Mouse (Mus musculus) hindlimb bud, embryonic 11.5 days (tissue): Measurements from ENCODE around the gene 1700025F22Rik.
"Not testable (repeated sequence)": the region's sequence is repeated elsewhere in the genome, so short reads cannot be mapped to it uniquely, and the experiment has no call there.

Experiments used
- DNase-seq: peaks from one replicate; pipeline ENCODE4 v3.0.0-alpha.2; 2012; ENCODE audit warnings: low read depth, low spot score; ENCODE audit errors: extremely low spot score

Gene 1700025F22Rik

DNA sequence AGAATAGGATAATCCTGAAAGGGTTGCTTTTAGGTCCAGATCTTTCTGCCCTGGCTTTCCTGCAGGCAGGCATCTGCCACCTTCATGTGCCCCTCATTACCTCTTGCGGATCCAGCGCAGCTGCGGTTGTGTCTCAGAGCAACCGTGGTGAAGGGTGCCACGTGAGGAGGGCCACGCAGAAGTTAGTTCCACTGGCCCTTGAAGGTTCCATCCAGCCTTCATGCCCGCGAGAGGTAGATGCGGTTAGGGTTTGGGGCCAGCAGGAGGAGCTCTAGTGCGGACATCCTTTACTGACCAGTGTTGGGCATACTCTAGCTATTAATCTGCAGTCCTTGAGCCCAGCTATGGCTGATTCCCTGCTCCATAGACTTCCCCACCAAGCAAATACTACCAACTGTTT, at the start of gene 1700025F22Rik:
Gene 1700025F22Rik (minus strand): TSS at position 149 of the 400 bp plus-strand sequence.
- no peak for DNase-seq

DNA sequence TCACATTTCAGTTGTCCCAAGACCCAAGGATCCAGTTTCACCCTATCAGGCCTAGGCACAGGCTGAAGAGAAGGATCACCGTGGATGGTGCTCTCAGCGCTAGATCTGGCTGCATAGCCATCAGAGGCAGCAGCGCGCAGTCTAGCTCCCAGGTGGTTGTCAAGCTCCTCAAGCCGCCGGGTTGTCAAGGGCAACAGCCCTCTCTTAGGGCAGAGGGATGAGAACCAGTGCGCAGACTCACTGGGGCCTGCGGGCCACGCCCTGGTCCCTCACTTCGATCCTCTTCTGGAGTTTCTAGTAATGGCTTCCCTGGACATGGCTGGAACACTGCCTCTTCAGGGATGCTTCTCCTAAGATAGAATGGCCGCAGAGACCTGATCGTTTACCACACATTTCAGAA, 31.4 kb upstream of the 1700025F22Rik start, which contains the start of gene Ms4a13:
Gene Ms4a13 (minus strand): TSS at position 192 of the 400 bp plus-strand sequence.
- DNase-seq, result no peak

DNA sequence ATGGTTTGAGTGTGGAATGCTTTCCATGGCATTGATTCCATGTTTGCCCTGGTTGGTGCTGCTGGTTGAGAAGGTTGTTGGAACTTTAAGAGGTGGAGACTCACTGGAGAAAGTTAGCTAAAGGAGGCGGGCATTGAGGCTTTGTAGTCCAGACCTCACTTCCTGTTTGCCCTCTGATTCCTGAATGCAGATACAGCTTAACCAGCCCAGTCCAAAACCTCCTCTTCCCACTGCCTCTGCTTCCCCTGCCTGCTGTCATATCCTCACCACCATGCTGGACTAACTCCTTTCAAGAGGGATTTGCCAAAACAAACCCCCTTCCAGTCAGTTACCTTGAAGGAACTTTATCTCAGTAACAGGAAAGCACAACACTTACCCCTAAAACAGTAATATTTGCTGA, 27.4 kb upstream of the 1700025F22Rik start:
- no peak for DNase-seq

DNA sequence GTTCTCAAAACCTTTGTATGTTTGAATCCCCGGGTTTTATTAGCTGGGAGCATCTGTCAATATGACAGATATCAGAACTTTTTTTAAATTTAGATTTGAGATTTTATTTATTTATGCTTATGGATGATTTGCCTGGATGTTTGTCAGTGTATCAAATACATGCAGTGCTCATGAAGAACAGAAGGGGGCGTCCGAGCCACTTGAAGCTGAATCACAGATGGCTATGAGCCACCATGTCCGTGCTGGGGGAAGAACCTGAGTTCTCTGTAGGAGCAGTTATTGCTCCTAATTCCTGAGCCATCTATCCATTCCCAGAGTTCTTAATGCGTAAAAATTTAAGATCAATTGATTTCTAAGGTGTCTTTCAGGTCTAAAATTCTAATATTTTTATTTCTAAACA, 19.0 kb upstream of the 1700025F22Rik start:
- no peak for DNase-seq

DNA sequence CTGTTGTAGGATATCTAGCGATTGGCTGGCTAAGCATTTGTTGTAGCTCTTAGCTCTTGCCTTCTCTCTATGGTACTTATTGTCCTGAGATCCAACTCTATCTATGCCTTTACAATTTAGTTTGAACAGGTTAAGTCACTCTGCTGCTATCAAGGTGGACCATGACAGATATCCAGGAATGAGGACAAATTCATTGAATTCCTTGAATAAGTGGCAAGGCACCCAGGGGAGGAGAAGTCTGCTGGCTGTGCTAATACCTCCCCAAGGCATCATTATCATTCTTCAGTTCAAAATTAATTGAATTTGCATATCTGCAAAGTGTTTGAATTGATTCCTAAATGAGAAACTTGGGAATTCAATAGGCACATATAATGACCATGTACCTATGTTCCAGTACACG, 12.3 kb upstream of the 1700025F22Rik start:
- no peak for DNase-seq

DNA sequence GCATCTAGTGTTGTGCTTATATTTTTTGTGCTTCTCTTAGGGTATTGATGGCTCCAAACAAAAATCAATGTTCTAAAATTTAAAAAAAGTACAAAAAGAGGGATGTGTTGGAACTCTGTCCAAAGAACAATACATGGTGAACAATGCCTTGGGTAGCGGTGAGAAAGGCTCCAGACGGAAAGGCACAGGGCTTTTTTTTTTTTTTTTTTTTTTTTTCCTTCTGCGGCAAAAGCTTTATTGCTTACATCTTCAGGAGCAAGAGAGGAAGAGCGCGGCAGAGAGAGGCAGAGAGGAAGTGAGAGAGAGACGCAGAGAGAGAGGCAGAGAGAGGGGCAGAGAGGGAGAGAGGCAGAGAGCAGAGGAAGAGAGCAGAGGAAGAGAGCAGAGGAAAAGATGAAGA, 7.2 kb downstream of the 1700025F22Rik start:
- DNase-seq, result not testable (repeated sequence)

DNA sequence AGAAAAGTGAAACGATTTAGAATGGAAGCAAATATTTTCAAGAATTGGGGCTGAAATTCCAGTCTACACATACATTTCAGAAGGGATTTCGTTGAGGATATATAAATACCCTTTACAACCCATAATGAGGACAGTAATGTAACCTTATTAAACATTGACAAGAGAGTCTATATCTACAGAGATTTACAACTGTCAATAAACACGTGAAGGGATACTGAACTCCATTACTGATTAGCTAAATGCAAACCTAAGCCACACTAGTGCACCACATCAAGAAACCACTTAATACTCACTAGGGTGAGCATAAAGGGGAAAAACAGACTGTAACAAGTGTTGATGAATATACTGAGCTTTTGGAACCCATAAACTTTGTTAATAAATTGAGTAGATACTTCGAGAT, 29.8 kb downstream of the 1700025F22Rik start:
- no peak for DNase-seq

DNA sequence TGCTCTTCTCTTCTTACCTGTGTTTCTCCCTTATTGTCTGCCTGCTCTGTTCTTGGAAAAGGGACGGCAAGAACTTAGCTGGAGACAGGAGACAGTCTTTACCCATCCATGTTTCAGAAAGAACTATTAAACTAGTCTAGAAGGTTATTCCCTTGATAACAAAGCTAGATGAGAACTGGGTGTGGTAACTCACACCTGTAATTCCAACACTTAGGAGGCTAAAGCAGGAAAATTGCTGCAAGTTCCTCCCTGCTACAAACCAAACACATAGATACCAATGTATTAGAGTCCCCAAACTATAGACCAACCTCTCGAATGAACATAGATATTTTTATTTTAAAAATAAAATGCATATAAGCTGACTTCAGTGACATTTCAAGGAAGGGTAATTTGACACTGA, 30.3 kb downstream of the 1700025F22Rik start:
- DNase-seq, result no peak

DNA sequence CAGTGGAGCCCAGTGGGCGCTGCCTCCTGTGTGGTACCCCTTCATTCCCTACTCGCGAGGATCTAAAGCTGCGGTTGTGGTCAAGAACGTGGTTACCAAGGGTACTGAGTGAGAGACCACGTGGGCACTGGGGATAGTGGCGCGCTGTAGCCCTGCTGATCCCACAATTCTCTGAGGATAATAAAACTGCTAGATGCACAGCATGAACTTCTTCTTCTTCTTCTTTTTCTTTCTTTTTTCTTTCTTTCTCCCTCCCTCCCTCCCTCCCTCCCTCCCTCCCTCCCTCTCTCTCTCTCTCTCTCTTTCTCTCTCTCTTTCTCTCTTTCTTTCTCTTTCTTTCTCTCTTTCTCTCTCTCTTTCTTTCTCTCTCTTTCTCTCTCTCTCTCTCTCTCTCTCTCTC, 34.3 kb downstream of the 1700025F22Rik start, which contains the start of gene 1700017D01Rik:
Gene 1700017D01Rik (minus strand): TSS at position 101 of the 400 bp plus-strand sequence.
- DNase-seq, result not testable (repeated sequence)

DNA sequence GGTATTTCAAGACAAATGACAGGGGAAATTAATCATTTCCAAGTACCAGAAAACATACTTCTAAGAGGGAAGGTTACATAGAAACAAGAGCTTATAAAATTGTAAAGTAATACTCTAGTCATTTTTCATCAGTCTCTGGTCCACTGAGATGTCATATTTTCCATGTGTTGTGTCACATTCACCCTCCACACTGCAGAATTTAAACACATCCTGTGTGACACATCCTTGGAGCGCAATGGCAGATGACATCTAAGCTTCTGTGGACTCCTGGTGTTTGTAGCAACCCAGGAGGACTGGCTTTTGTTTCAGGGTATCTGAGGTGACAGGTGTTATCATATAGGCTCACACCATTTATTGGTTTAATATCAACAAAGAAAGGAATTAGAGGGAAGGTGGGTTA, 35.4 kb downstream of the 1700025F22Rik start:
- DNase-seq, result no peak

DNA sequence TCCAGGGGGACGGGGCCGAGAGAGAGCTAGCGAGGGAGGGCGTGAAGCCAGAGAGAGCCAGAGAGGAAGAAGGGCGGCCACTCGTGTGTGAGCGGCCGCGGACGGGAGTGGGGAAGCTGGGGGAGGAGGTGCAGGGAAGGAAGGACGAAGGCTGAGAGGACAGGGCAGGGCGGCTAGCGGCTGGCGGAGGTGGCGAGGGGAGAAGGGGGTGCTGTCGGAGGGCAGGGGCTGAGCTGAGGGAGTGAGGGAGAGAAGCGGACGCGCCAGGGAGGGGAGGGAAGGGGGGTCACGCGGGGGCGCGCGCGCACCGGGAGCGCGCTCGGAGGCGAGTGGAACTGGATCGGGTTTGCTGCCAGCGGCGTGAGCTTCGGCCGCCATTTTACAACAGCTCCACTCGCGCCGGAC, 44.1 kb downstream of the 1700025F22Rik start:
- not testable (repeated sequence) for DNase-seq

DNA sequence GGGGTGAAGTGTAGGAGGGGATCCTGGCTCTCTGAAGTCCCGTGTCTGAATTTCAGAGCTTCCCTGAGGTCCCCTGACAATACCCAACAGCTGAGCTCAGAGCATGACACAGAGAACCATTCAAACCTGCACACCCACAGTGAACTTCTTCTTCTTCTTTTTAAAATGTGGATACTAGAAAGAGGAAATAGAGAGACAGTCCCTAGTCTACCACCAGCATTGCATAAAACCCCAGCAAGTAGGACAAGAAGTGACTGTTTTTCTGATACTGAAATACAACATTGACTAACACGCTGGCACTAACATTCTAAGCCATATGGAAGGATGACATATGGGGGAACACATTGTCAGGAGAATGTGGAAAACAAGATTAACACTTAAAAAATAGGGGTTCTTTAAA, 45.8 kb downstream of the 1700025F22Rik start:
- DNase-seq, result no peak

DNA sequence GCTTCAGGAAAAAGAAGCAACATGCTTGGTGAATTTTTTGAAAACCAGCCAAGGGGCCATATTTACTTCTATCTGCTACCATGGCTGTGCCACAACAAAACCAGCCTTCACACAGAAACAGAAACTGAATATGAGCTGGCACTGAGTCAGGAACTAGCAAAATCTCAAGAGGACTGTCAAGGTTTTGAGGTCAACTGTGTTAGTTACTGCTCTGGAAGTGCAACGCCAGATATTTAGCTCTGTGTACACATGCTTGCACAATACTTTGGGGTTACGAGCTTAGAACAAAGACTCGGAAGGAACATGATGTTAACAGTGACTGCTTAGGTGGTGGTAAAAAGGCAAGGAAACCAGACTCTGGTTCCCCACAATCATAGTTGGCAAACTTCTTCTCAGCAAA, 57.4 kb downstream of the 1700025F22Rik start:
- no peak for DNase-seq

DNA sequence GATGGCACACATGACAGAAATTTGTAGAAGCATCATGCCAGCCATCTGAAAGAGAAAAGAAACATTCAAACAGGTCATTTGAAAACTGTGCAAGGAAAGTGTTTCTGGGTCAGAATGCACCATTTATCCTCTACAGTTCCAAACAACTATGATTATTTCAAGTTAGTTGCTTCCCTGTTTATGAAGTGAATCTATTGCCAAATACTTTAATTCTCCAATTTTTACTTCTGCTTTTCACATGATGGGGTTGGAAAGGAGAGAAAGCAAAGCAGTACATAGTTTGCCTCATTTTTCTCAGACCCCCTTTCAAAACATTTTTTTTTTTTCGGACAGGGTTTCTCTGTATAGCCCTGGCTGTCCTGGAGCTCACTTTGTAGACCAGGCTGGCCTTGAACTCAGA, 63.2 kb downstream of the 1700025F22Rik start:
- no peak for DNase-seq

DNA sequence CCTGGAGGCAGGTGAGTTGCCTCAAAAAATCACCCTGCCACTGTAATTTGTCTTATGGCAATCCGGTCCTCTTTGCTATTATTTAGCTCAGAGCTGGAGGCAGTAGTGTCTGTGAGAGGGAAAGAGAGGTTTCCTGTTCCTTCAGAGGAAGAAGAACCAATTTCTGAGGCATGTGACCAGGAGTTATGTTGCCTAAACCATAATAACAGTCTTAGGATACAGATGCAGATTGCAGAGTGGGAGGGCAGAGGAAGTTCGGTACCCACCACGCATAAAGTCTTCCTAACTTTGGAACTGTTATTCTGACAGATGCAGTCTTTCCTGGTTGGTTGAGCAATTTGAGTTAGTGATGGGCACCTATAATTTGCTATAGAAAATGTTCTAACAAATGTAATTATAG, 66.7 kb downstream of the 1700025F22Rik start:
- no peak for DNase-seq

DNA sequence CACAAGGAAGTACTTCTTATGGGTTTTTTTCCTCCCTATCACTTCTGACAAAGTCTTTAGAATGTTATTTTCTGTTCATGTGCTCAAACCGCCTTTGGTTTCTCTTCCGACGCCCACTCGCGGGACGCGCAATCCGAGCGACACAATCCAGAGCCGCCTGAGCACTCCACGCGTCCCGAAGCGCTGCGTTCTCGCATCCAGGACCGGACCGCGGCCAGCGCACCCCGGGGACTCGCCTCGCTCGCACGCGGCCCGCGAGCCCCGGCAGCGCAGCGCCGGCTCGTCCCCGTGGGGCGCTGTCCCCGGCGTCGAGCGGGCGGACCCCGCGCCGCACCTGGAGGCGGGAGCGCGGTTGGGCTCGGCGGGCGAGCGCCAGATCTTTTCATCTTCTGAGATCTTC, 73.0 kb downstream of the 1700025F22Rik start:
- not testable (repeated sequence) for DNase-seq
